Mouse (Mus musculus) lung, postnatal 0 days (tissue): ENCODE results near the gene Frs2. TPM values are rescaled to one million over a fixed set of nuclear protein-coding genes. Genes with fewer than 3 reads are reported as not detected.
A peak's percentile ranks its signal among the peaks of the same experiment; 100 is the strongest.

Experiments
- ATAC-seq: fragments of 200-750 bp; cut with Nextera tagmentation; 2 replicates; pipeline ENCODE4 v1.8.0; 2017; ENCODE audit warnings: moderate library complexity
- DNase-seq: peaks from one replicate; pipeline ENCODE4 v3.0.0-alpha.2; 2016; ENCODE audit warnings: low spot score
- H3K27ac ChIP-seq: fragments of 300-500 bp; sonication (generic); 2 replicates; pipeline ENCODE4 v1.5.1; 2014; ENCODE audit warnings: antibody characterized with exemption, mild to moderate bottlenecking, low read length, mixed read lengths
- H3K27me3 ChIP-seq: fragments of 300-500 bp; sonication (generic); replicated peaks from 2 replicates; pipeline ENCODE4 v1.6.1; 2014; ENCODE audit warnings: low read length, mixed read lengths; ENCODE audit not compliant: insufficient read depth
- H3K36me3 ChIP-seq: fragments of 300-500 bp; sonication (generic); 2 replicates; pipeline ENCODE4 v1.6.1; 2014; ENCODE audit warnings: low read length, mixed read lengths; ENCODE audit not compliant: insufficient read depth
- H3K4me1 ChIP-seq: fragments of 300-500 bp; sonication (generic); 2 replicates; pipeline ENCODE4 v1.6.1; 2014; ENCODE audit warnings: antibody characterized with exemption, low read depth, low read length, mixed read lengths; ENCODE audit not compliant: insufficient read depth
- H3K4me2 ChIP-seq: fragments of 300-500 bp; sonication (generic); replicated peaks from 2 replicates; pipeline ENCODE4 v1.6.1; 2014; ENCODE audit warnings: low read depth, mild to moderate bottlenecking, low read length, moderate library complexity, mixed read lengths
- H3K4me3 ChIP-seq: fragments of 300-500 bp; sonication (generic); 2 replicates; pipeline ENCODE4 v1.5.1; 2014; ENCODE audit warnings: low read depth, low read length
- H3K9ac ChIP-seq: fragments of 300-500 bp; sonication (generic); replicated peaks from 2 replicates; pipeline ENCODE4 v1.6.1; 2014; ENCODE audit warnings: low read depth, mild to moderate bottlenecking
- H3K9me3 ChIP-seq: fragments of 300-500 bp; sonication (generic); 2 replicates; pipeline ENCODE4 v1.6.1; 2016; ENCODE audit warnings: low read length, mixed read lengths
- CTCF ChIP-seq: IDR thresholded peaks from 2 replicates; pipeline ENCODE4 v1.5.1; 2016; ENCODE audit warnings: antibody characterized with exemption, mild to moderate bottlenecking
- EP300 ChIP-seq: IDR thresholded peaks from 2 replicates; pipeline ENCODE4 v1.6.1; 2016; ENCODE audit warnings: antibody characterized with exemption, mild to moderate bottlenecking, control low read depth
- WGBS: fragments of 180-500 bp; shearing (Covaris S2); extraction: QIAGEN DNeasy Blood & Tissue Kit; methylation state at CpG from one replicate; pipeline ENCODE4 v1.1.7; 2014; 5-methylcytosine and 5-hydroxymethylcytosine counted together
- polyA plus RNA-seq: library from polyadenylated mRNA; unstranded; fragments of >200 nt; fragmentation: Nextera tagmentation; extraction: Ambion mirVana; gene quantifications from 2 replicates; pipeline ENCODE4 v1.2.1, GENCODE M21; 2015

Frs2 gene
- polyA plus RNA-seq, 1 experiment from 2014 or later = 18.8 TPM

- DNase-seq (no peak), ATAC-seq (no peak)
- no peak overlapping the region for H3K27ac ChIP-seq
- no peaks in the 10 kb centered on the region for H3K4me1 ChIP-seq
- WGBS = 85% methylated on average over 2 of the region's 2 CpGs
- H3K36me3 ChIP-seq = peaks cover 24% of the 10 kb centered on the region
- no peaks in the 10 kb centered on the region for H3K27me3 ChIP-seq
- H3K4me3 ChIP-seq = no peak overlapping the region
- TF ChIP-seq EP300 = no peak
- no peak overlapping the region for H3K9ac ChIP-seq
- no peaks in the 10 kb centered on the region for H3K9me3 ChIP-seq
- H3K4me2 ChIP-seq = no peak overlapping the region
These were observed 66.4 kb downstream of the Frs2 start for GRCm38 (mm10) chr10:117081914-117082359.

DNA sequence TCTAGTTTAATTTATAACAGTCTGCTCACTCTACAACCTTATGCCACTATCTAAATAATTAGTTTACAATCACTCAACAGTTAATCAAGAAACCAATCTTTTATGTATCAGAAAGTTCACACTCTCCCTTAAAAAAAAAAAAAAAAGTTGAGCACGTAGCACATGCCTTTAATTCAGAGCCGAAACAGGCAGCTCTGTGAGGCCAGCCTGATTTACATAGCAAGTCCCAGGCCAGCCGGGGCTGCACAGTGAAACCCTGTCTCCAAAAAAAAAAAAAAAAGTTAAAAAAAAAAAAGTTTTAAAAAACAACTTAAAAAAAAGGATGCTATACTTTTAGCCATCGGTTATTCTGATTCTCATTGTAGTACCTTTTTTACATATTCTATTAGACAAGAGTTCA lies 67.0 kb downstream of the Frs2 start:
- DNase-seq (no peak), ATAC-seq (no peak)
- Histone ChIP-seq H3K4me2 (no peak overlapping the region), H3K9ac (no peak overlapping the region), H3K4me3 (no peak overlapping the region), H3K4me1 (no peaks in the 10 kb centered on the region), H3K9me3 (no peaks in the 10 kb centered on the region), H3K36me3 (peaks cover 28% of the 10 kb centered on the region), H3K27ac (no peak overlapping the region), H3K27me3 (no peaks in the 10 kb centered on the region)
- TF ChIP-seq EP300 (no peak), CTCF (no peak)
- 81% methylated on average over 4 of the region's 4 CpGs for WGBS

GRCm38 (mm10) chr10:117078284-117078683 lies 70.0 kb downstream of the Frs2 start:
- Histone ChIP-seq H3K27ac (no peak overlapping the region), H3K36me3 (peaks cover 34% of the 10 kb centered on the region), H3K4me3 (no peak overlapping the region), H3K9ac (no peak overlapping the region), H3K4me2 (no peak overlapping the region), H3K27me3 (no peaks in the 10 kb centered on the region), H3K4me1 (no peaks in the 10 kb centered on the region), H3K9me3 (no peaks in the 10 kb centered on the region)
- TF ChIP-seq CTCF (peak; percentile 81), EP300 (no peak)
- peak; percentile 78 for DNase-seq
- 69% methylated on average over 6 of the region's 6 CpGs for WGBS
- ATAC-seq = peak; percentile 77

- no peak for DNase-seq
- H3K4me2 ChIP-seq = no peak overlapping the region
- no peak overlapping the region for H3K9ac ChIP-seq
- no peaks in the 10 kb centered on the region for H3K27me3 ChIP-seq
- no peak overlapping the region for H3K4me3 ChIP-seq
- no peak overlapping the region for H3K27ac ChIP-seq
- H3K36me3 ChIP-seq = 0 out of 2 replicates have a peak, but pooled peaks cover 23% of the 10 kb centered on the region
- no peak for ATAC-seq
- TF ChIP-seq EP300 = no peak
- no peak for TF ChIP-seq CTCF
- H3K9me3 ChIP-seq = no peaks in the 10 kb centered on the region
- WGBS = 76% methylated on average over 7 of the region's 7 CpGs
- no peaks in the 10 kb centered on the region for H3K4me1 ChIP-seq
These were observed 75.2 kb downstream of the Frs2 start for GRCm38 (mm10) chr10:117073176-117073575.

DNA sequence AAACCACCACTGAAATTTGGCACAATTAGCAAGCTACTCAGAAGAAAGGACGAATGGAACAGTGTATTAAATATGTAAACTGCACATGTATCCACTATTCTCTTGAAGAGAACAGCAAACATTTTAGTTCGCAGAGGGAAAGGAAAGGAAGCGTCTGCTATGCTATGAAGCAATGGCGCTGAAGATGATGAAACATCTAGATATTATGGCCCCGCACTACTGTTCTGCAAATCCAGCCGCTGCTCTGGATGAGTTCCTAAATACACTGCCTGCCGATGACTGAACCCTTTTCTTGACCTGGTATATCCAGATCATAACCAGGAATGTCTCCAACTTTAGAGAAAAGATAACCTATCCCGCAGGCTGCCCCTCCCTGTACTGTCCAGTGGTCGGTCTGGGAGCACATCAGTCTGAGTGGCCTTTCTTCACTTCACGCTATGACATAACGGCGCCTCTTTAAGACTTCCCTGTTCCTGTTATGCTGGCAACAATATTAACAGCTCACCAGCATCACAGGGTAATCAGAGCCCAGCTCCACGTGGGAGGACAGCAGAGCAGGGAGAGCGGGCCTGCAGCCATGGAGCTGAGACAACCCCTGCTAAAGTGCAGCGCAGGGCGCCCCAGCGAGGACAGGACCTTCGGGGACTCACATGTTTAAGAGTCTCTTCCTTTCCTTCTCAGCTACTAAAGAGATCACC lies 76.0 kb downstream of the Frs2 start:
- Histone ChIP-seq H3K4me1 (no peaks in the 10 kb centered on the region), H3K9ac (no peak overlapping the region), H3K27ac (no peak overlapping the region), H3K4me3 (no peak overlapping the region), H3K36me3 (0 out of 2 replicates have a peak, but pooled peaks cover 23% of the 10 kb centered on the region), H3K27me3 (no peaks in the 10 kb centered on the region), H3K9me3 (no peaks in the 10 kb centered on the region), H3K4me2 (no peak overlapping the region)
- ATAC-seq (peak; percentile 59), DNase-seq (peak; percentile 66)
- WGBS = 82% methylated on average over 18 of the region's 18 CpGs
- TF ChIP-seq CTCF (no peak), EP300 (no peak)

- Histone ChIP-seq H3K9me3 (no peaks in the 10 kb centered on the region), H3K4me1 (no peaks in the 10 kb centered on the region), H3K9ac (no peak overlapping the region), H3K27ac (no peak overlapping the region), H3K4me3 (no peak overlapping the region), H3K36me3 (0 out of 2 replicates have a peak, but pooled peaks cover 11% of the 10 kb centered on the region), H3K27me3 (no peaks in the 10 kb centered on the region), H3K4me2 (no peak overlapping the region)
- ATAC-seq (no peak), DNase-seq (no peak)
- no peak for TF ChIP-seq EP300
- peak; percentile 47 for TF ChIP-seq CTCF
- 88% methylated on average over 3 of the region's 3 CpGs for WGBS
These were observed 79.2 kb downstream of the Frs2 start for GRCm38 (mm10) chr10:117069109-117069508.
